Mouse (Mus musculus): ENCODE results near the gene Uevld. TPM values are rescaled to one million over a fixed set of nuclear protein-coding genes. Genes with fewer than 3 reads are reported as not detected.

Gene Uevld
- total RNA-seq, 1 experiment from 2014 or later, result 14.1 TPM

GRCm38 (mm10) chr7:46880992-46881391, 77.3 kb downstream of the Uevld start:
- peak; percentile 69 for ATAC-seq (replicated peaks; ENCODE audit: low read depth, poor library complexity, severe bottlenecking)

- no peak for ATAC-seq (replicated peaks; ENCODE audit: low read depth, poor library complexity, severe bottlenecking)
Observed at GRCm38 (mm10) chr7:46879851-46880250, 78.5 kb downstream of the Uevld start.

- peak; percentile 20; the same call in 1 of the 2 replicates for ATAC-seq (replicated peaks; ENCODE audit: low read depth, poor library complexity, severe bottlenecking)
Observed at GRCm38 (mm10) chr7:46877255-46877654, 81.1 kb downstream of the Uevld start.

GRCm38 (mm10) chr7:46876841-46877240, 81.5 kb downstream of the Uevld start:
- peak; percentile 20 for ATAC-seq (replicated peaks; ENCODE audit: low read depth, poor library complexity, severe bottlenecking)

Other genes with a start within 250 kb of the Uevld start
- 14.6 and 18.5 TPM in 2 replicates for gene Saal1, start 247.8 kb downstream of the Uevld start, total RNA-seq (2017)
- gene Saa3, start 242.8 kb downstream of the Uevld start, total RNA-seq (2017), result 3.8 TPM in 1 of 2 replicates, not detected in the other
- gene Saa4, start 225.9 kb downstream of the Uevld start, total RNA-seq (2017), result not detected in 2 replicates
- gene Saa1, start 215.5 kb downstream of the Uevld start, total RNA-seq (2017), result not detected in 2 replicates
- gene Saa2, start 206.7 kb downstream of the Uevld start, total RNA-seq (2017), result not detected in 2 replicates
- gene Hps5, start 162.5 kb downstream of the Uevld start, total RNA-seq (2017), result 32.3 and 33.0 TPM in 2 replicates
- 86.1 and 96.2 TPM in 2 replicates for gene Gtf2h1, start 162.4 kb downstream of the Uevld start, total RNA-seq (2017)
- gene Ldha, start 117.1 kb downstream of the Uevld start, total RNA-seq (2017), result 434 and 497 TPM in 2 replicates
- not detected in 2 replicates for gene Ldhc, start 97.3 kb downstream of the Uevld start, total RNA-seq (2017)
- 42.0 and 46.4 TPM in 2 replicates for gene Tsg101, start 38.6 kb downstream of the Uevld start, total RNA-seq (2017)
- not detected in 2 replicates for gene Gm9999, start 25.1 kb upstream of the Uevld start, total RNA-seq (2017)
- 33.4 and 38.7 TPM in 2 replicates for gene Spty2d1, start 49.9 kb upstream of the Uevld start, total RNA-seq (2017)
- gene Tmem86a, start 92.1 kb upstream of the Uevld start, total RNA-seq (2017), result 0.63 and 2.5 TPM in 2 replicates
- not detected in 2 replicates for gene Ptpn5, start 175.2 kb upstream of the Uevld start, total RNA-seq (2017)
- not detected in 2 replicates for gene Mrgpra6, start 246.4 kb upstream of the Uevld start, total RNA-seq (2017)

Measured in common myeloid progenitor, adult 5-6 weeks (primary cell).